Mouse (Mus musculus) frontal cortex, adult 2 months (tissue): Measurements from ENCODE around the gene Gpr155. TPM values are rescaled to one million over a fixed set of nuclear protein-coding genes. Genes with fewer than 3 reads are reported as not detected.

Experiments
- DNase-seq, 2 experiments: peaks; one replicate each; pipeline ENCODE4 v3.0.0; 2022; ENCODE audit warnings: low spot score in 1 of 2; ENCODE audit errors: extremely low spot score in 1 of 2
- polyA plus RNA-seq: library from polyadenylated mRNA; depleted of rRNA; stranded (reverse); fragments of >200 nt; gene quantifications from 2 replicates; pipeline ENCODE4 v1.2.3, GENCODE M21; 2012

The Gpr155 gene
- polyA plus RNA-seq, 1 experiment, result 25.1 TPM

DNA sequence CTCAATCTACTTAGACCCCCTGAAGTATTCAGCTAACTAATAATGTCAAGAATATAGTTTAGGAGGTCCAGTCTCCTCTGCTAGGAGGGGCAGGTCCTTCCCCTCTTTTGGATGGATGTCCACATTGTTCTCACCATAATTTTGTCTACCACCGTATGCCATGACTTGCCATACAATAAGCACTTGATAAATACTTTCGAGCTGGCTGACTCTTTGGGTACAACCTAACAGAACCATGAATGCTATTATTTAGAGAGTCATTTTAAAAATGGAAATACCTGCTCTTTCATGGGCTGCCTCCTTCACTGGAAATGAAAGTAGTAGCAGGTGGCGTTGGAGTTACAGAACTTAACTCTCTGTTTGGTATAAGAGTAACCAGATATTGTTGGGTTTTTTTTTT lies 3.6 kb upstream of the Gpr155 start:
- DNase-seq, result no peak

DNA sequence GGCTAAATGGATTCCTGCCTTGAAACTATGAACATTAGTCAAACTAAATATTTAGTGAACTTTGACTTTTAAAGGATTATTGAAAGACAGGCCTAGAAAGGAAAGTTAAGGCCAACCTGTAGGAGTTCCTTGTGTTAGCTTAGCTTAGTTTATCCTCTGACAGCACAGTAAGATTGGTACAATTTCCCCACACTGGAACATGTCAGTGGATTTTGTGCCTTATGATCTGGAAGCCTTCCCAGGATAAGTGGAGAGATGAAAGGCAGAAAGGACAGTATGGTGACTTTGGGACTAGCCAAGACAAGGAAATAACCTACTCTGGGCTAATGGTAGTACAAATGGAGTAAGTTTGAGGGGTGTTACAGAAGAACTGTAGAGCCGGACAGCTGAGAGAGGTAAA lies 1.4 kb upstream of the Gpr155 start:
- DNase-seq, result no peak

DNA sequence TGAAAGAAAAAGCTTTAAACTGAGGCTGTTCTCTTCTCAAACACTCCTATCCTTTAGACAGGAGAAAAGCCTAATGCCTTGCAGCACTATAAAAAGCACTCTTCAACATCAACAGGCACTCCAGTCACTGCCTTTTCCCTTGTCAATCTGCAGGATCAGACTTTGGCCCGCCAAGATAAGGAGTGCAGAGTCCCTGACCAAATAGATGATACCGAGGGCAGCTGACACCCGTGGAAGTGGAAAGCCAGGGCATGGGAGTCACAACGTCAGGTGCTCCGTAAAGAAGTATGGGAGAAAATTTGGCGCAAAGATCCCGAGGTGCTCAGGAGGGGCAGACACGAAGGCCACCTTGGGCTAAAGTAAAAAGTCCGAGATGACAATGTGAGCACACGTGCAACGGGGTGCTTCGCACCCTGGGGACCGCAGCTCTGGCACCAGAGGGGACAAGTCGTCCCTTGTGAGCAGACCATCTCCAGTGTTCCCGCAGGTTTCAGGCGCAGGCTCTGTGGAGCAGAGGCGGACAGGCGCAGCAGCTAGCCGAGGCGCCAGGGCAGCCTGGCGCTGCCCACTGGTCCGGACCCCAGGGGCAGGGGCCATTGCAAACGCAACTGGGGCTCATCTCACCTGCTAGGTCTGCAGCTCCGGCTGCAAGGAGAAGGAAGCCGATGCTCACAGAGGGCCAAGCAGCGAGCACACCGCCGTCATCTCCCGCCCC lies 574 bp downstream of the Gpr155 start:
- DNase-seq, result no peak

GRCm38 (mm10) chr2:73385172-73385571 lies 1.2 kb downstream of the Gpr155 start:
- no peak for DNase-seq

DNA sequence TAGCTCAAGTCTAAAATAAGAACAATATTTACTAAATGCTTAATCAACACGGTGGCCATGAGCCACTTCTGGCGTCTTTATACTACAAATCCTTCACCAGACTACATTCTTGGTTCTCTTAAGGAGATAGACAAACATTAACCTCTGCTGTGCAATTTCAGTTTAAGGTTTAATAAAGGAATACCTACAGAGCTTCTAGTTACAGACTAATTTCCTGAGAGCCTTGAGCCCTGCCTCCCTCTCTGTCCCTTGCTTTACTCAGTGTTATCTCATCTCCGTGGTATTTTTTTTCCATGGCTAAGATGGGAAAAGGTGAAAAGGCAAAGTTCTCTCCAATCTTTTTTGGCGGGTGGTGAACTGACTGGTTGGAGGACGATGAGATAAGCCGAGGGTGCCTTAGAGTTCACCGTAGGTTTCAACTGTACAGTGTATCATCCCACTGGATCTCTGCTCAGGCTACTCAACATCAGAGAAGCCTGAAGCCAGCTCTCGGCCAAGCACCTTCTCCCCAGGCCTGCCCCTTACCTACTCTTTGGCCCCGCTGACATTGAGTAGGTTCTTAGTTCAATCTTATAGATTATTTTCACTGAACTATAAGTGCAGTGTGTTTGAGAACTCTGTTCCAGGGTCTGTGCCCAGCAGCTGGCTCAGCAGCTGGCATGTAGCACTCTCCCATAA lies 5.9 kb downstream of the Gpr155 start:
- no peak for DNase-seq

DNA sequence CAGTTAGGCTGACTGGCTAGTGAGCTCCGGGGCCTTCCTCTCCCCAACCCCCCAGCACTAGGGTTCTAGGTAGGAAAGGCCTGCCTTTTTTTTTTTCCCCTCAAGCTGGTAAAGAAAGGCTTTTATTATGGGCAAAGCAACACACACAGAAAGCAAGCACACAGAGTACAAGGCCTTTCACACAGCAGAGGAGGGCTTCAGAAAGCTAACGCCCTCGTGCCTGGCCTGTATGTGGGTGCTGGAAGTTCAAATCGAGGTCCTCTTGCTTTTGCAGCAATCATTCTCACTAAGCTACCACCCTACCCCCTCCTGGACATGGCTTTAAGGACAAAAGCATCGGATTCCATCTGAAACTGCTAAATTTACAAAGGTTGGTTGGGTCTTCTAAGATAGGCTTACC lies 6.7 kb downstream of the Gpr155 start:
- DNase-seq, result no peak

- no peak for DNase-seq
Observed at GRCm38 (mm10) chr2:73378326-73378725, 8.0 kb downstream of the Gpr155 start.

DNA sequence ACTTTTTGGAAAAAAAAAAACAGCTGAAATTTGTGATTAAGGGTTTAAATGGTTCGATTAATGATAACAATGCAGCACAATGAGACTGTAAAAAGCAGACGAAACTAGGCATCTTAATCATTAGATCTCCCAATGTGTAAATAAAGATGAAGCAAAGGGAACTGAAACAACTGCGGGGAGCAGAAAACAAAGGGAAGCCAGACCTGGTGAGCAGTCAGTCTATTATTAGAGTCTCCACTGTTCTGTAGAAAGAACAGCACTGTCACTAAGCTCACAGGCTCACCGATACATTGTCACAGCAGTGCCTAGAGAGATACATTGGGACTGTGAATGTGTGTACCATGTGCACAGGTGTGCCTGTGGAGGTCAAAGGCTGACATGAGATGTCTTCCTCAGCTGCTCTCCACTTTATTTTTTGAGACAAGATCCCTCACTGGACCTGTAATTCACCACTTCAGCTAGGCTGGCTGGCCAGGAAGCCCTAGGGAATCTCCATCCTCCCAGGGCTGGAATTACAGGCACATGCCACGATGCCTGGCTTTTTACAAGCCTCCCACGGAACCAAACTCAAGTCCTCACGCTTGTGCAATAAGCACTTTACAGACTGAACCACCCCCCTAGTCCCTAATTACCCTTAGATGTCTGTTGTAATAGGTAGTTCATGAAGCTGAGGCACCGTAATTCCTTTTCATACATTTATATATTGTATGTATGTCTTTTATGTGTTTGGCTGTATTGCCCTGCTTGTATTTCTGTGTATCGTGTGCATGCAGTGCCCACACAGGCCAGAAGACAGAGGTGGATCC lies 14.6 kb downstream of the Gpr155 start:
- DNase-seq, result no peak

DNA sequence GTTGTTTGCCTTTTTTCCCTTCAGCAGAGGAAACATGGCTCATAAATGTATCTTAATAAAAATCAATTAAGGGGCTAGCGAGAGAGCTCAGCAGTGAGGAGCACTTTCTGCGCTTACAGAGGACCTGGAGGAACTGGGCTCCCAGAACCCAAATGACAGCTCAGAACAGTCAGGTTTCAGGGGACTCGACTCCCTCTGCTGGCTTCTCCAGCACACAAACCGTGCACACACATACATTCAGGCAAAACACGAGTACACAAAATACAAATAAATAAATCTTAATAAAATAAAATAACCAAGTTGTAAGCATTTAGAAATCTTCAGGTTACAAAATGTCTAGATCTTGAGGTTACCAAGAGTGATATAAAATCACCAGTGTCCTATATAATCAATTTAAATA lies 22.9 kb downstream of the Gpr155 start:
- no peak for DNase-seq

DNA sequence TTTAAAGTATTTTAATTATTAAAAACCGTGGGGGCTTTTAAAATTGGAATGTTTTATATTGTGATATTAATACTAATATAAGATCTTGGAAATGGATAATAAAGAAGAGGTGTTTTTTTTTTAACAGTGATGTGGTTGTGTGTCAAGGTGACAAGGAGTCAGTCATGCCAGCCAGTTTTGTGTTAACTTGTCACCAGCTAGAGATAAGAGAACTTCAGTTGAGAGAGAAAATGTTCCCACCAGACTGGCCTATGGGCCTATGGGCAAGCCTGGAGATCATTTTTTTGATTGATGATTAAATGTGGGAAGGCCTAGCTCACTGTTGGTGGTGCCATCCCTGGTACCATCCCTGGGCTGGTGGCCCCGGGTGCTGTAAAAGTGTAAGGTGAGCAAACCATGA lies 25.8 kb downstream of the Gpr155 start:
- DNase-seq, result no peak

DNA sequence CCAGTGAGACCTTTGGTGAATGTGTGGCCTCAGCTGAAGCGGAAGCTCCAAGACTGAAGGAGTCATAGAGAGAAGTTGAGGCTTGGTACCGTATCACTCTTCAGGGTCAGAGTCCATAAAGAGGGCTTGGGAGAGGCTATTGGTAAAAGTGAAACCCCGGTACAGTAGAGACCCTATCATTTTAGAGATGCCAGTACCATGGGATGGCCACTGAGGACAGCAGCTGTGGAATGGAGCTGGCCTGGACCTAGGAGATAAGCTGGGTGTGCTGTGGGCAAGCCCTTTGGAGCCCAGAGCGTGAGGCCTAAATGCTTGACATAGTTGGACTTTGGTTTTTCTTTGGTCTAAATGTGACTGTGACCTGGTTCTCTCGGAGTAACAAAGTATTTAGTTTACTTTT lies 26.4 kb downstream of the Gpr155 start:
- no peak for DNase-seq

DNA sequence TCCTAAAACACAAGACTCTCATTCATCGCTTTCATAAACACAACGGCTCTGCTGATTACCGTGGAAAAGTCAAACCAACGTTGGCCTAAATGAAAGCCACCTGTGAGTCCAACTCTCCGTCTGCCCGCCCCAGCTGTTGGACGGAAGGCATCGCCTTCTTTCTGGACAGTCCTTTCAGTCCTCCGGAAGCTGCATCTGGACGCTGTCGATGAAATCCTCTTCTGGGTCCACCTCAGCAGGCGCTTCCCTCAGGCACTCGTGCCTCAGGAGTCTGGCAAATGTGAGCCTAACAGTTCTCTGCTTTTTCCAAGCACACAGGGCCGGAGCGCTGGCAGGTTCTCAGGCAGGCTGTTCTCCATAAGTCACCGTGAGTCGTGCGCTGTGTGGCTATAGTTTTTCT lies 29.4 kb downstream of the Gpr155 start:
- DNase-seq, result no peak

DNA sequence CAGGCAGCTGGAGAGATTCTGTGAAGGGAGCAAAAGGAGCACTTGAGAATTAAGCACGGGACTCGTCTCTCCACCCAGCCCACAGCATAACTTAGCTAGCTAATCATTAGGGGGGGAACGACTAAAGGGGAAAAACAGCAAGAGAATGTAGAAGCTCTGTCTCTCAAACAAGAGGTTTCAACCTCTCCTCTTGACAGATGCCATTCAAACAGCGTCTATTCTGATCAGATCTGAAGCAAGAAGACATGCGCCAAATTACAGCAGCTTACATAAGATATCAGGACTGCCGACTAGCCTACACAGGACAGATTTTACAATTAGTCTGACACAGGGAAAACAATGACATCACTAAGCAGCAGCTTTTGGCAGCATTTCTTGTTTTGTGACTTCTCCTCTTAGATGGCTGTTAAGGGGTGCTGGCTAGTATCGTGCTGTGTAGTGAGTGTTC lies 34.4 kb downstream of the Gpr155 start:
- DNase-seq, result peak in 1 of 2 experiments; percentile 48

GRCm38 (mm10) chr2:73351496-73351895 lies 34.9 kb downstream of the Gpr155 start:
- DNase-seq, result no peak

DNA sequence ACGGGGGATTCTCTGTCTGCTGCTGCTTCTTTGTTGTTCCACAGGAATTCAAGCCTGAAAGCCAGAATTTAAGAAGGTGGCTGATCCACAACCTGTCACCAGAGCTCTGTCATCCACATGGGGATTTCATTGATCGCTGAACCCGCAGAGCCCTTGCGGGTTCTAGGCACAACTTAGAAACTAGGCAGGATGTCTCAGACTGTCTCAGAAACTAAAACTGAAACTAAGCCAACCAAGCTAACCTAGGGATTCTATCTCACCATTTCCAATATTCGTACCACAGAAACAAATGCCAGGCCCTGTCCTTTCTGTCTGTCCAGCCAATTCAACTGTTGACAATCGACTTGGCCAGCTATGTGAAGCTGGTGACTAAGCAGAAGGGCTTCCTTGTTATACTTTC lies 38.2 kb downstream of the Gpr155 start:
- DNase-seq, result no peak

DNA sequence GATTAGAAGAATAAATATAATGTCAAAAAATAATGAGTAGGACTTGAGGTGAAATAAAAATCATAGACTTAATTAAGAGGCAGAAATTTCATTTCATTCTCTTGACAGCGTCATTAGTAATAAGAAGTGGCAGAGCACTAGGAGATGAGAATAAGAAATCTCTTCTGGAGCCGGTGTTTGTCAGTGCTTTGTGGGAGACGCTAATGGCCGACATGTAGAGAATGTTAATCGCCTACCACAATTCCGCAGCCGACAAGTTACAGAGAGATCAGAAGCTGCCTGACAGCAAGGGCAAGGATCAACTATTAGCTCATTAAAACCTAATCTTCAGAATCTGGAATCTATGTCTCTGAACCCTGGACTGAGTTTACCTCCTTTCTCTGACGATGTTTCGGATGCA lies 38.6 kb downstream of the Gpr155 start:
- no peak for DNase-seq

GRCm38 (mm10) chr2:73347136-73347535 lies 39.2 kb downstream of the Gpr155 start:
- no peak for DNase-seq

- DNase-seq, result peak; percentile 41 to 62
Observed at GRCm38 (mm10) chr2:73346345-73347086, 39.9 kb downstream of the Gpr155 start.

DNA sequence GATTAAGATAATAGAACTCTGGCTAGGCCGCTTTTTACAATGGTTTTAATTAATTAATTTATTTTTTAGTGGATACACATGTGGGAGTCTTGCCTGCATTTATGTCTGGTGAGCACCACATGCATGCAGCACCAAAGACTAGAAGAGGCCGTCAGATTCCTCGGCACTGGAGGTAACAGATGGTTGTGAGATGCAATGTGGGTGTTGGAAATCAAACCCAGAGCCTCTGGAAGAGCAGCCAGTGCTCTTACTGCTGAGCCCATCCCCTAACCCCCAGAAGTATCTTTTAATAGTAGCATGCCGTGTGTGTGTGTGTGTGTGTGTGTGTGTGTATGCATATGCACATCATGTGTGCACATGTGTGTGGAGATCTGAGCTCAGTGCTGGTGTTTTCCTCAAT lies 41.2 kb downstream of the Gpr155 start:
- DNase-seq, result peak; percentile 29 to 46

GRCm38 (mm10) chr2:73343701-73344100 lies 42.7 kb downstream of the Gpr155 start:
- DNase-seq, result no peak

GRCm38 (mm10) chr2:73338415-73338814 lies 48.0 kb downstream of the Gpr155 start:
- no peak for DNase-seq
